9 mouse cellular contexts compared by ENCODE assay signal in genomic region chr10:80828587-80828986, GRCm38 (mm10). TPM values are rescaled to one million over a fixed set of nuclear protein-coding genes. Genes with fewer than 3 reads are reported as not detected.
DNase-seq lines count a peak whose midpoint lies in the region; ATAC-seq and TF ChIP-seq lines count a peak whose summit lies in the region.
"Not testable (repeated sequence)": the region's sequence is repeated elsewhere in the genome, so short reads cannot be mapped to it uniquely, and the experiment has no call there.
"Had no signal": no experiment of that assay in that cellular context is flagged by ENCODE, and none has a peak within 500 bp of the region (broad histone marks: within the 10 kb centered on the region; RNA-seq: fewer than 3 reads in every experiment).

No protein-coding gene starts in this region.

- H3K4me2 ChIP-seq in forebrain, embryonic 12.5 days = peak overlapping the region; percentile 99
- H3K4me2 ChIP-seq in heart, embryonic 13.5 days = peak overlapping the region; percentile 91
- H3K4me2 ChIP-seq in hindbrain, postnatal 0 days (ENCODE audit: low read depth, low read length) = peak overlapping the region; percentile 94
- H3K4me2 ChIP-seq in liver, embryonic 16.5 days (ENCODE audit: low read depth, low read length) = 0 out of 2 replicates have a peak overlapping the region, but pooled peaks have one; percentile 86
- peak overlapping the region; percentile 92 for H3K4me2 ChIP-seq in midbrain, embryonic 14.5 days (ENCODE audit: low read length)

- peak overlapping the region; percentile 98 for H3K4me3 ChIP-seq in brown adipose tissue, adult 24 weeks (ENCODE audit: insufficient read depth, low read depth, low read length)
- peak overlapping the region; percentile 85; the same call in 1 of the 2 replicates for H3K4me3 ChIP-seq in forebrain, embryonic 12.5 days (replicated peaks)
- H3K4me3 ChIP-seq in heart, embryonic 13.5 days = peak overlapping the region; percentile 80
- H3K4me3 ChIP-seq in hindbrain, postnatal 0 days (ENCODE audit: low read length) = not testable (repeated sequence)
- peak overlapping the region; percentile 94; the same call in 1 of the 2 replicates for H3K4me3 ChIP-seq in limb, embryonic 10.5 days
- peak overlapping the region; percentile 75 for H3K4me3 ChIP-seq in liver, embryonic 16.5 days (ENCODE audit: low read depth, low read length)
- H3K4me3 ChIP-seq in midbrain, embryonic 14.5 days (replicated peaks; ENCODE audit: low read depth, low read length) = peak overlapping the region; percentile 74; the same call in 1 of the 2 replicates
- peak overlapping the region; percentile 76 for H3K4me3 ChIP-seq in small intestine, adult 2 months (ENCODE audit: low read depth, low read length)

- not testable (repeated sequence) for H3K27ac ChIP-seq in brown adipose tissue, adult 24 weeks (replicated peaks; ENCODE audit: low read depth, low read length); forebrain, embryonic 12.5 days; heart, embryonic 13.5 days (replicated peaks); hindbrain, postnatal 0 days; limb, embryonic 10.5 days; liver, embryonic 16.5 days (ENCODE audit: low read length); midbrain, embryonic 14.5 days (replicated peaks; ENCODE audit: low read depth, low read length); small intestine, adult 2 months (ENCODE audit: insufficient read depth, low read depth, low read length)

- H3K9me3 ChIP-seq in forebrain, embryonic 12.5 days; heart, embryonic 13.5 days; hindbrain, postnatal 0 days (ENCODE audit: low read length); limb, embryonic 10.5 days (replicated peaks); liver, embryonic 16.5 days (replicated peaks; ENCODE audit: control insufficient read depth, low read length); midbrain, embryonic 14.5 days (ENCODE audit: control insufficient read depth, low read length): not testable (repeated sequence)

- not testable (repeated sequence) for TF ChIP-seq CTCF in hindbrain, postnatal 0 days (IDR thresholded peaks at IDR 0.05; ENCODE audit: low read depth); small intestine, adult 2 months (IDR thresholded peaks at IDR 0.05; ENCODE audit: extremely low read depth, insufficient read length, insufficient replicate concordance, low read depth, low read length)

- not testable (repeated sequence) for TF ChIP-seq POLR2A in small intestine, adult 2 months (IDR thresholded peaks at IDR 0.05; ENCODE audit: low read depth, low read length)

- WGBS in forebrain, embryonic 12.5 days = 84% methylated on average over 9 of the region's 9 CpGs
- WGBS in heart, embryonic 13.5 days = 82% methylated on average over 7 of the region's 9 CpGs
- WGBS in hindbrain, postnatal 0 days = 83% methylated on average over 8 of the region's 9 CpGs
- 92% methylated on average over 9 of the region's 9 CpGs for WGBS in limb, embryonic 10.5 days
- WGBS in liver, embryonic 16.5 days (ENCODE audit: insufficient replicate concordance) = 85% methylated on average over 7 of the region's 9 CpGs
- 84% methylated on average over 7 of the region's 9 CpGs for WGBS in midbrain, embryonic 14.5 days
- WGBS in small intestine, adult 2 months = 56% methylated on average over 9 of the region's 9 CpGs

- not testable (repeated sequence) for H3K27me3 ChIP-seq in forebrain, embryonic 12.5 days; hindbrain, postnatal 0 days (ENCODE audit: insufficient read depth, low read length); liver, embryonic 16.5 days (ENCODE audit: control insufficient read depth, insufficient read depth, low read depth, low read length); midbrain, embryonic 14.5 days (ENCODE audit: control insufficient read depth, insufficient read depth, low read length); small intestine, adult 2 months (ENCODE audit: control insufficient read depth, insufficient read depth, low read length)
- H3K27me3 ChIP-seq in heart, embryonic 13.5 days (replicated peaks) = peaks cover 14% of the 10 kb centered on the region
- peaks cover 16% of the 10 kb centered on the region for H3K27me3 ChIP-seq in limb, embryonic 10.5 days (ENCODE audit: low read depth, poor library complexity, severe bottlenecking)

- not testable (repeated sequence) for ATAC-seq in forebrain, embryonic 12.5 days (ENCODE audit: low FRiP score); heart, embryonic 13.5 days (ENCODE audit: extremely low read depth, insufficient number of reproducible peaks, low FRiP score, low TSS enrichment); hindbrain, postnatal 0 days; liver, embryonic 16.5 days (ENCODE audit: low read depth); midbrain, embryonic 14.5 days (ENCODE audit: low FRiP score, low TSS enrichment)

- peaks cover 18% of the 10 kb centered on the region for H3K36me3 ChIP-seq in forebrain, embryonic 12.5 days (replicated peaks)
- H3K36me3 ChIP-seq in heart, embryonic 13.5 days = peaks cover 30% of the 10 kb centered on the region
- H3K36me3 ChIP-seq in hindbrain, postnatal 0 days (ENCODE audit: insufficient read depth, low read length) = peaks cover 12% of the 10 kb centered on the region
- peaks cover 31% of the 10 kb centered on the region for H3K36me3 ChIP-seq in limb, embryonic 10.5 days
- peaks cover 19% of the 10 kb centered on the region for H3K36me3 ChIP-seq in liver, embryonic 16.5 days (ENCODE audit: control insufficient read depth, insufficient read depth)
- H3K36me3 ChIP-seq in midbrain, embryonic 14.5 days (ENCODE audit: control insufficient read depth, insufficient read depth, low read length) = peaks cover 24% of the 10 kb centered on the region
- peaks cover 19% of the 10 kb centered on the region for H3K36me3 ChIP-seq in small intestine, adult 2 months (ENCODE audit: control insufficient read depth, insufficient read depth, low read length)

- not testable (repeated sequence) for DNase-seq in hindbrain, postnatal 0 days (ENCODE audit: low spot score); limb, embryonic 10.5 days (ENCODE audit: low spot score); midbrain, embryonic 14.5 days

- H3K9ac ChIP-seq in forebrain, embryonic 12.5 days; hindbrain, postnatal 0 days (replicated peaks; ENCODE audit: low read length); liver, embryonic 16.5 days (ENCODE audit: low read depth, low read length); midbrain, embryonic 14.5 days (replicated peaks; ENCODE audit: low read length): not testable (repeated sequence)
- peak overlapping the region; percentile 95 for H3K9ac ChIP-seq in heart, embryonic 13.5 days

- H3K4me1 ChIP-seq in brown adipose tissue, adult 24 weeks (ENCODE audit: control insufficient read depth, insufficient read depth, insufficient read length, low read length); hindbrain, postnatal 0 days (ENCODE audit: insufficient read depth, low read length); midbrain, embryonic 14.5 days (ENCODE audit: control insufficient read depth, insufficient read depth, low read length): not testable (repeated sequence)
- peaks cover 52% of the 10 kb centered on the region for H3K4me1 ChIP-seq in forebrain, embryonic 12.5 days
- H3K4me1 ChIP-seq in heart, embryonic 13.5 days = peaks cover 45% of the 10 kb centered on the region
- peaks cover 41% of the 10 kb centered on the region for H3K4me1 ChIP-seq in limb, embryonic 10.5 days
- H3K4me1 ChIP-seq in liver, embryonic 16.5 days (ENCODE audit: control insufficient read depth, low read depth, low read length) = peaks cover 58% of the 10 kb centered on the region
- H3K4me1 ChIP-seq in small intestine, adult 2 months (ENCODE audit: control insufficient read depth, insufficient read depth, insufficient read length, low read length) = peaks cover 23% of the 10 kb centered on the region

RNA-seq across cellular contexts. Expression of gene Oaz1, which starts 2.1 kb away (rescaled TPM):
- polyA plus RNA-seq in brown adipose tissue, adult 24 weeks (2012; ENCODE audit: insufficient read depth, insufficient read length, missing spikeins) = 447 and 892 TPM in 2 replicates
- 1,463 and 1,490 TPM in 2 replicates for polyA plus RNA-seq in forebrain, embryonic 12.5 days (2016; fragmentation: Nextera tagmentation; extraction: Ambion mirVana)
- 2,053 and 2,109 TPM in 2 replicates for polyA plus RNA-seq in heart, embryonic 13.5 days (2015; fragmentation: Nextera tagmentation; extraction: Ambion mirVana)
- total RNA-seq in hindbrain, postnatal 0 days (2014; rRNA removed) = 1,128 and 1,180 TPM in 2 replicates
- 1,097 and 1,185 TPM in 2 replicates for polyA plus RNA-seq in hindbrain, postnatal 0 days (2015; fragmentation: Nextera tagmentation; extraction: Ambion mirVana)
- polyA plus RNA-seq in limb, embryonic 10.5 days (2016; fragmentation: Nextera tagmentation; extraction: Ambion mirVana) = 2,414 and 2,486 TPM in 2 replicates
- polyA plus RNA-seq in liver, embryonic 16.5 days (2015; fragmentation: Nextera tagmentation; extraction: Ambion mirVana) = 1,363 and 1,382 TPM in 2 replicates
- polyA plus RNA-seq in midbrain, embryonic 14.5 days (2014; fragmentation: Nextera tagmentation; extraction: Ambion mirVana) = 1,218 and 1,334 TPM in 2 replicates
- 771 and 1,172 TPM in 2 replicates for polyA plus RNA-seq in small intestine, adult 2 months (2012; rRNA removed)

RNA-seq across cellular contexts. Expression of gene Lingo3, which starts 15.3 kb away (rescaled TPM):
- polyA plus RNA-seq in brown adipose tissue, adult 24 weeks (2012; ENCODE audit: insufficient read depth, insufficient read length, missing spikeins) = not detected in 2 replicates
- 1.5 and 1.7 TPM in 2 replicates for polyA plus RNA-seq in forebrain, embryonic 12.5 days (2016; fragmentation: Nextera tagmentation; extraction: Ambion mirVana)
- polyA plus RNA-seq in heart, embryonic 13.5 days (2015; fragmentation: Nextera tagmentation; extraction: Ambion mirVana) = 0.16 and 0.34 TPM in 2 replicates
- total RNA-seq in hindbrain, postnatal 0 days (2014; rRNA removed) = 66.9 and 70.3 TPM in 2 replicates
- 26.6 and 28.0 TPM in 2 replicates for polyA plus RNA-seq in hindbrain, postnatal 0 days (2015; fragmentation: Nextera tagmentation; extraction: Ambion mirVana)
- polyA plus RNA-seq in limb, embryonic 10.5 days (2016; fragmentation: Nextera tagmentation; extraction: Ambion mirVana) = 0.44 and 0.60 TPM in 2 replicates
- polyA plus RNA-seq in liver, embryonic 16.5 days (2015; fragmentation: Nextera tagmentation; extraction: Ambion mirVana) = not detected in 2 replicates
- 6.2 and 7.3 TPM in 2 replicates for polyA plus RNA-seq in midbrain, embryonic 14.5 days (2014; fragmentation: Nextera tagmentation; extraction: Ambion mirVana)
- polyA plus RNA-seq in small intestine, adult 2 months (2012; rRNA removed) = 0.06 and 0.08 TPM in 2 replicates
- total RNA-seq: megakaryocyte, adult 5-6 weeks had no signal

RNA-seq across cellular contexts. Expression of gene Jsrp1, which starts 15.3 kb away (rescaled TPM):
- 2.4 and 4.9 TPM in 2 replicates for polyA plus RNA-seq in brown adipose tissue, adult 24 weeks (2012; ENCODE audit: insufficient read depth, insufficient read length, missing spikeins)
- polyA plus RNA-seq in forebrain, embryonic 12.5 days (2016; fragmentation: Nextera tagmentation; extraction: Ambion mirVana) = 0.27 and 0.36 TPM in 2 replicates
- 5.7 and 5.9 TPM in 2 replicates for polyA plus RNA-seq in heart, embryonic 13.5 days (2015; fragmentation: Nextera tagmentation; extraction: Ambion mirVana)
- 0.22 TPM in 1 of 2 replicates, not detected in the other for total RNA-seq in hindbrain, postnatal 0 days (2014; rRNA removed)
- 1.4 and 1.6 TPM in 2 replicates for polyA plus RNA-seq in hindbrain, postnatal 0 days (2015; fragmentation: Nextera tagmentation; extraction: Ambion mirVana)
- 0.74 and 0.80 TPM in 2 replicates for polyA plus RNA-seq in limb, embryonic 10.5 days (2016; fragmentation: Nextera tagmentation; extraction: Ambion mirVana)
- polyA plus RNA-seq in liver, embryonic 16.5 days (2015; fragmentation: Nextera tagmentation; extraction: Ambion mirVana) = 0.54 and 1.2 TPM in 2 replicates
- polyA plus RNA-seq in midbrain, embryonic 14.5 days (2014; fragmentation: Nextera tagmentation; extraction: Ambion mirVana) = 0.23 and 0.30 TPM in 2 replicates
- not detected in 2 replicates for polyA plus RNA-seq in small intestine, adult 2 months (2012; rRNA removed)
- total RNA-seq: megakaryocyte, adult 5-6 weeks had no signal

RNA-seq across cellular contexts. Expression of gene Amh, which starts 23.5 kb away (rescaled TPM):
- not detected in 2 replicates for polyA plus RNA-seq in brown adipose tissue, adult 24 weeks (2012; ENCODE audit: insufficient read depth, insufficient read length, missing spikeins)
- polyA plus RNA-seq in forebrain, embryonic 12.5 days (2016; fragmentation: Nextera tagmentation; extraction: Ambion mirVana) = 0.15 TPM in 1 of 2 replicates, not detected in the other
- polyA plus RNA-seq in heart, embryonic 13.5 days (2015; fragmentation: Nextera tagmentation; extraction: Ambion mirVana) = 0.11 TPM in 1 of 2 replicates, not detected in the other
- total RNA-seq in hindbrain, postnatal 0 days (2014; rRNA removed) = 0.47 and 2.6 TPM in 2 replicates
- polyA plus RNA-seq in hindbrain, postnatal 0 days (2015; fragmentation: Nextera tagmentation; extraction: Ambion mirVana) = 0.24 TPM in 1 of 2 replicates, not detected in the other
- 0.09 TPM in 1 of 2 replicates, not detected in the other for polyA plus RNA-seq in limb, embryonic 10.5 days (2016; fragmentation: Nextera tagmentation; extraction: Ambion mirVana)
- 0.08 TPM in 1 of 2 replicates, not detected in the other for polyA plus RNA-seq in liver, embryonic 16.5 days (2015; fragmentation: Nextera tagmentation; extraction: Ambion mirVana)
- polyA plus RNA-seq in midbrain, embryonic 14.5 days (2014; fragmentation: Nextera tagmentation; extraction: Ambion mirVana) = 0.12 TPM in 1 of 2 replicates, not detected in the other
- 0.87 and 0.95 TPM in 2 replicates for polyA plus RNA-seq in small intestine, adult 2 months (2012; rRNA removed)
- total RNA-seq: megakaryocyte, adult 5-6 weeks had no signal

RNA-seq across cellular contexts. Expression of gene Lsm7, which starts 26.4 kb away (rescaled TPM):
- 55.6 and 61.3 TPM in 2 replicates for polyA plus RNA-seq in brown adipose tissue, adult 24 weeks (2012; ENCODE audit: insufficient read depth, insufficient read length, missing spikeins)
- polyA plus RNA-seq in forebrain, embryonic 12.5 days (2016; fragmentation: Nextera tagmentation; extraction: Ambion mirVana) = 274 and 289 TPM in 2 replicates
- polyA plus RNA-seq in heart, embryonic 13.5 days (2015; fragmentation: Nextera tagmentation; extraction: Ambion mirVana) = 157 and 171 TPM in 2 replicates
- total RNA-seq in hindbrain, postnatal 0 days (2014; rRNA removed) = 165 and 189 TPM in 2 replicates
- 279 and 295 TPM in 2 replicates for polyA plus RNA-seq in hindbrain, postnatal 0 days (2015; fragmentation: Nextera tagmentation; extraction: Ambion mirVana)
- 358 and 440 TPM in 2 replicates for polyA plus RNA-seq in limb, embryonic 10.5 days (2016; fragmentation: Nextera tagmentation; extraction: Ambion mirVana)
- 92.5 and 108 TPM in 2 replicates for polyA plus RNA-seq in liver, embryonic 16.5 days (2015; fragmentation: Nextera tagmentation; extraction: Ambion mirVana)
- 256 and 328 TPM in 2 replicates for polyA plus RNA-seq in midbrain, embryonic 14.5 days (2014; fragmentation: Nextera tagmentation; extraction: Ambion mirVana)
- 61.1 and 82.7 TPM in 2 replicates for polyA plus RNA-seq in small intestine, adult 2 months (2012; rRNA removed)
